Mouse (Mus musculus): ENCODE measurements around the gene Irgc1.

The Irgc1 gene

DNA sequence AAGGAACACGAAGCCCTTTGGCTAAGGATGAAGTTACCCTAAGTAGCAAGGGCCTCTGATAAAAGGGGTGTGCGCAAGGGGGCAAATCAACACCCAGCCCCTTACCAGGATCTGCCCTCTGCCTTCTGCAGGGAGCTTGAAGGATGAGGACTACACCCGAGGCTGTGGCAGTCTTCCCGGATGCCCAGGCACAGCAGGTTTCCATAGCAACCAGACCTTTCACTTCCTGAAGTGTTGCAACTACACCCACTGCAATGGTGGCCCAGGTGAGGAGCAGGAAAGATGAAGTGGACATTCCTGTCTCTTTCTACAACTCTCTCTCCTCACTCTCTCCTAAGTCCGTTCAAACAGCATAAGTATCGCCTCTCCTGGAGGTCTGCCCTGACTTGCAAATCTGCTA, 20.3 kb upstream of the Irgc1 start:
- DNase-seq (ENCODE audit: low spot score), result no peak

GRCm38 (mm10) chr7:24470356-24470755, 18.3 kb upstream of the Irgc1 start:
- no peak for DNase-seq (ENCODE audit: low spot score)

DNA sequence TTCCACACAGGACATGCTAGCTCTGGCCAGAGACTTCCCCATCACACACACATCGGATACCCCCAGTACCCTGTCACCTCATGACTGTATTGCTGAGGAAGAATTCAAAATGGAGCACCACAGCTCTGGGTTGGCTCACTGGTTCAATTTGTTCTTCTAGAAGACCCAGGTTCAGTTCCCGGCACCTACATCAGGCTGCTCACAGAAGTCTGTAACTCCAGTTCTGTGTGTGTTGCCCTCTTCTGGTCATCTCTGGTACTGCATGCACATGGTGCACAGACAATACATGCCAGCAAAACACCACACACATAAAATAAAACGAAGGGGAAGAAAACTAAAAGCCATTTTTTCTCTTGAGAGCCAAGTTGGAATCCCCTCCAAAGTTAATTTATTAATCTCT, 17.0 kb upstream of the Irgc1 start:
- peak; percentile 64 for DNase-seq (ENCODE audit: low spot score)

DNA sequence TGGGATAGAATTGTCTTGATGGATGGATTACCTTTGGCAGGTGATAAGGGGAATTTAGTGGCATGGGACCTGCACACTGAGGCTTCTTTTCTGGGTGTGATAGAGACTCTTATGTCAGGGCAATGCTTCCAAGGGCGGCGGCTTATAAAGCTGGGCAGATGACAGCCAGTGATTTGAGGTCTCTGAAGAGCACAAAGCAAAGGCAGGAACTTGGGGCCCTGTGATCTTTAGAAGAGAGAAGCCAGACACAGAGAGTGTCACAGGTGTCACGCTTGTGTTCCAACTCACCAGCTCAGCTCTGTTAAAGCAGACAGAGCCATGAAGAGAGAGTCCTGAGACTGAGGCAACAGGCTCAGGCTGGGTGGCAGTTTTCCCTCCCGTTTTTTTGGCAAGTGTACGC, 15.8 kb upstream of the Irgc1 start:
- peak; percentile 77 for DNase-seq (ENCODE audit: low spot score)

GRCm38 (mm10) chr7:24466835-24467234, 14.7 kb upstream of the Irgc1 start:
- DNase-seq (ENCODE audit: low spot score), result no peak

DNA sequence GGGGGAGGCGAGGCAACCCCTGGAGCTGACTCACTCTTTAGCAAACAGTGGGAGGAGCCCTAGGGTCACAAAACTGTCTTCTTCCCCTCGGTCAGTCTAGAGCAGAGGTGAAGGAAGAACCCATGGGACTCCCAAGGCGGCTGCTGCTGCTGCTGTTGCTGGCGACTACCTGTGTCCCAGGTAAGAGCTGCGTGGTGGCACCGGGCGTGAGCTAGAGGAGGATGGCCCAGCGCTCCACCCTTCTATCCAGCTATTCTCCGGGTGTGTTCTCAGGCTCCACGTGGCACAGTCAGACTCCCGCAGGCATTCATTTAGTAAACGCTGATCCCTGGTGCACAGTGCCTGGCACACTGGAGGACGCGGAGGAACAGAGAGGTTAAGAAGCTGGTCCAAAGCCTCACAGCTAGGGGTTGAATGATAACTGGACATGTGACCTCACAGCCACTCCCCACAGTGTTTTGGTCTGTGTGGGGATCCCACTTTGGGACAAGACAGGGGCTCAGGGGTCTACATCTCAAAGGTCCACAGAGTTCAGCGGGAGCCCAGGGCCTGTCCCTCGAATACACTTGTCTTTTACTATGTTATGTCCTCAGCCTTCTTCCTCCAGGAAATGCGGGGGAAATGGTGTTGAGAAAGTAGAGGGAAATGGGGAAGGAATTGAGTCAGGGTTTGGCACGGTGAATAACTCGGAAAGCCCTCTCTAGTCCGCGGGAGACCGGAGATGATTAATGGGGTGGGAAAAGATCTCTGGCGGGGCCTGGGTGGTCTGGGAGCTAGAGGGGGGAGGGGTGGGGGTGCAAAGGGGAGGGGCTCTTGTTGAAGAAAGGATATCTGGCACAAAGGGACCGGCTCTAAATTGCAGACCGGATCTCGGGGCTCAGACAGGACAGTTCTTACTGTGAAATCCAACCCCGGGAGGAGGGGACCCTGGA, 10.6 kb upstream of the Irgc1 start, which contains the start of gene Plaur:
TSS of gene Plaur (plus strand) at position 97 of the 932 bp plus-strand sequence.
- peak; percentile 66 for DNase-seq (ENCODE audit: low spot score)

- DNase-seq (ENCODE audit: low spot score), result no peak
Observed at GRCm38 (mm10) chr7:24461376-24462051, 9.4 kb upstream of the Irgc1 start.

- DNase-seq (ENCODE audit: low spot score), result no peak
Observed at GRCm38 (mm10) chr7:24459843-24460242, 7.7 kb upstream of the Irgc1 start.

DNA sequence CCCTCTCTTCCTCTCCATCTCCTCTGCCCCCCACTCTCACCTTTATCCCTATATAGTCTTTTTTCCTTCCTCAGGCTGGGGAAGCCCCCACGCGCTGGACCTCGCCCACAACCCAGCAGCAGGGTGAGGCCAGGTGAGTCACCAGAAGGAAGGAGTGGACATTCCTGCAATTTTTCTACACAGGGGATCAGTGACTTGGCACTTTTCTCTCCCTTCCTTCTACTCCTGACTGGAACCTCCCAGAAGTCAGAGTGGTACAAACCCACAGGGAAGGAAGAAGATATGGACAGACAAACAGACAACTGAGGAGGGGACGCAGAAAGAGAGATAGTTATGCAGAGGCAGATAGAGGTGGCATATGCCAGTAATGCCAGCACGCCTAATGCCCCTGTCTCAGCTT, 7.3 kb upstream of the Irgc1 start:
- DNase-seq (ENCODE audit: low spot score), result no peak

- DNase-seq (ENCODE audit: low spot score), result peak; percentile 96
Observed at GRCm38 (mm10) chr7:24457726-24458370, 5.8 kb upstream of the Irgc1 start.

DNA sequence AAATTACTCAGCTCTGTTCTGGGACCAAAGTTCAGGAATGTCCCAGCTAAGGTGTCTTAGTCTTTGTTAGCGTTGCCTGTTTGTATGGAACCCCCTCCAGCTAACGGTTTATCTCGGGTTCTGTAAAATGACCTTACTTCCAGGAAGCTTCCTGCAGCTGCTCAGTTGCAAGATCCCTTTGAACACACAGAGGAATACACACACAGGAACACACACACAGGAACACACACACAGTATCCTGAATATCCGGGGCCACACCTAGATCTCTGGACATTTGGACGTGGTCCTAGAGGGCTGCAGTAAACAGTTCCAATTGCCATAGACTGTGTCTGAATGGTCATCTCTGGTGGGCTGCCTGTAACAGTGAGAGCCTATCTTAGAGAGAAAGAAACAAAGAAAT, 3.6 kb upstream of the Irgc1 start:
- no peak for DNase-seq (ENCODE audit: low spot score)

- DNase-seq (ENCODE audit: low spot score), result no peak
Observed at GRCm38 (mm10) chr7:24454199-24454598, 2.1 kb upstream of the Irgc1 start.

DNA sequence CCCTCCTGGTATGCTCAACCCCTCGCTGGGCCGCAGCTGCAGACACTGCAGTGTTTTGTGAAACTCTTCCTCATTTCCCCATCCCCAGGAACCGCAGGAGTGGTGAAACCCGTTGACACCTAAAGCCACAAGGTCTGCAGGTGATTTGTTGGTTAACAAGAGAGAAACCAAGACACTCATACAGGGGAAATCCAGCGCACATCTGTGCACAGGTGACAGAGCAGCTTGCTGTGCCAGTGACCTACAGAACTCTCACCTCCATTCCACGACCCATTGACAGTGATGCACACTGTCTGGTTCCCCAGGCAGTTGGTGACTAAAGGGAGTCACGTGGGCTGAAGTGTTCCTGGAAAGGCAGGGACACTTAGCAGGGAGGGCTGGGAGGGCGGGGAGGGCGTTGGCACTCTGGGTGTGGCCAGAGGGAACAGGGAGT, 1.5 kb downstream of the Irgc1 start:
- peak; percentile 69 for DNase-seq (ENCODE audit: low spot score)

DNA sequence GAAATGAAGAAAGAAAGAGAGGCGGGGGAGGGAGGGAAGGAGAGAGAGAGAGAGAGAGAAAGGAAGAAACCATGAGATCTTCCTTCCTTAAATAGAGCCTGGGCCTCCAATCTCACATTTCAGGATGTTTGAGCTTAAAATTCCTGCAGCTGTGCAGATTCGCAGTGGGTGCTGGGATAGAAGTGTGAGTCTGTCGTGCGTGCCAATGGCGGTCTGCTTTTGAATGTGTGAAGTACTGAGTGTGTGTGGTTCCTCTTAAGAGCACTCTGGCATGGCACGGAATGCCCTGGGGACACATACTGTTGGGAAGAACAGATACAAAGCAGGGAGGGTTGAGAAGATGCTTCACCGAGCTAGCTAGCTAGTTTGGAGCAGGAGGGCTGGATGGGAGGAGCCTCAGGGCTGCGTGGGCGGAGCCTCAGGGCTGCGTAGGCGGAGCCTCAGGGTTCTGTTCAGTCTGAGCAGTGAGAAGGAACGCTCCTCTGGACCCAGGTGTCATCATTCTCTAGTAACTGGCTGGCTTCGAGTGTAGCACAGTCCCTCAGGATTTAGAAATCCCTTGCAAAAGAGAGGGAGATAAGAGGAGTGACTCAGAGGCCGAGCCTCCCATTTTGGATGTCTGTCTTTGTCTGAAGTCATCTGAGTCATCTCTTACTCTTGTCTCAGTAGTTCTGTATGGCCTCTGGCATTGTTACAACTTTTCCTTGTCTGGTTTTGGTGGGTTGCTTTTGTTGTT, 3.1 kb downstream of the Irgc1 start:
- DNase-seq (ENCODE audit: low spot score), result no peak

GRCm38 (mm10) chr7:24446697-24447340, 5.3 kb downstream of the Irgc1 start:
- DNase-seq (ENCODE audit: low spot score), result peak; percentile 52

GRCm38 (mm10) chr7:24445266-24445926, 6.7 kb downstream of the Irgc1 start:
- peak; percentile 76 for DNase-seq (ENCODE audit: low spot score)

- no peak for DNase-seq (ENCODE audit: low spot score)
Observed at GRCm38 (mm10) chr7:24442313-24442712, 9.8 kb downstream of the Irgc1 start.

GRCm38 (mm10) chr7:24441785-24442184, 10.3 kb downstream of the Irgc1 start:
- peak; percentile 89 for DNase-seq (ENCODE audit: low spot score)

DNA sequence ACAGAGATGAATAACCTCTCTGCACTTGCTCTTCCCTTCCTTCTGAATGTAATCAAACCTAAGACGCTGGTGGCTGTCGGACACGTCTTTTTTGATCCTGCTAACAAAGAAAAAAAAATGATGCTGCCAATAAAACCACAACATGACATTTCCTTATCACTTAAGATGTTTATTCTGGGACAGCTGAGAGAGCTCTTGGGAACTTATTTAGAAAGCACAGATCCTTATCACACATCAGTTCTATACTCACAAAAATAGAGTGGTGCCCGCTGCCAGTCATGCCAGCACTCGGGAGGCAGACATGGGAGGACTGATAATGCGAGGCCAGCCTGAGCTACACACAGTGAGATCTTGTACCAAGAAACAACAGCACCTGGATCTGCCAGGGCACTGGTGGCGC, 12.2 kb downstream of the Irgc1 start:
- no peak for DNase-seq (ENCODE audit: low spot score)

- DNase-seq (ENCODE audit: low spot score), result no peak
Observed at GRCm38 (mm10) chr7:24439191-24439590, 12.9 kb downstream of the Irgc1 start.

DNA sequence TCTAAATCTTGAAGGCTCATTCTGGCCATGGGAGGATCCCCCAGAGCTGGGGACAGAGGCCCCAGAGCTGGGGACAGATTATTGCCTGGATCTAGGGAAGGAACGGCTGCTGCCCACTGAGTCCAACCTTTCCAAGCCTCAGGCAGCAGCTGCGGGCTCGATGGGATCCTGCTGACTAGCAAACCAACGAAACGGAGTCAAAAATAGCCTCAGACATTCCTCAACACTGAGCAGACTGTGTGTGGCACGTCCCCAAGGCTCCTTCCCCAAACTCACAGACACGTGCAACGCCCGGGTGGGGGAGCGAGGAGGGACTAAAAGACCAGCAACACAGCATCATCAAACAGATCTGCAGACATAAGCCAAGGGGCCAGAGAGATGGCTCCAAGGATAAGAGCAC, 14.1 kb downstream of the Irgc1 start:
- DNase-seq (ENCODE audit: low spot score), result no peak
